Mouse (Mus musculus) myocyte (in vitro differentiated cells): ENCODE measurements around the gene Phb. TPM values are rescaled to one million over a fixed set of nuclear protein-coding genes. Genes with fewer than 3 reads are reported as not detected.

ENCODE experiments used
- H3K27me3 ChIP-seq: one replicate; pipeline ENCODE4 v1.6.1; 2011; ENCODE audit not compliant: control insufficient read depth, insufficient read depth, insufficient read length
- H3K36me3 ChIP-seq: one replicate; pipeline ENCODE4 v1.6.1; 2011; ENCODE audit not compliant: control insufficient read depth, insufficient read depth
- H3K4me2 ChIP-seq: one replicate; pipeline ENCODE4 v1.6.1; 2011; ENCODE audit warnings: low read depth, control low read depth
- H3K4me3 ChIP-seq: one replicate; pipeline ENCODE4 v1.5.1; 2011; ENCODE audit warnings: mild to moderate bottlenecking, control low read depth, moderate library complexity
- H3K79me2 ChIP-seq: one replicate; pipeline ENCODE4 v1.6.1; 2011; ENCODE audit not compliant: control insufficient read depth, insufficient read depth
- H3ac ChIP-seq: one replicate; pipeline ENCODE4 v1.6.1; 2011; ENCODE audit not compliant: control insufficient read depth, insufficient read length
- CEBPB ChIP-seq: IDR thresholded peaks from 2 replicates; pipeline ENCODE4 v1.6.1; 2011; ENCODE audit warnings: mild to moderate bottlenecking, moderate library complexity; ENCODE audit not compliant: poor library complexity, insufficient read depth, severe bottlenecking
- E2F4 ChIP-seq: IDR thresholded peaks from one replicate; pipeline ENCODE4 v1.6.1; 2011; ENCODE audit warnings: mild to moderate bottlenecking, control low read depth, moderate library complexity; ENCODE audit not compliant: insufficient read depth
- MAX ChIP-seq: IDR thresholded peaks from one replicate; pipeline ENCODE4 v1.6.1; 2011; ENCODE audit warnings: low read depth, mild to moderate bottlenecking, control low read depth
- MYOD1 ChIP-seq, 3 experiments: IDR thresholded peaks; one replicate each; pipeline ENCODE4 v1.6.1; 2011; ENCODE audit warnings: control low read depth in 2 of 3, low read depth in 2 of 3, mild to moderate bottlenecking in 2 of 3, moderate library complexity in 1 of 3; ENCODE audit not compliant: insufficient read length in 2 of 3, control insufficient read depth in 1 of 3
- MYOG ChIP-seq, 3 experiments: IDR thresholded peaks; one replicate each; pipeline ENCODE4 v1.6.1; 2011; ENCODE audit warnings: control low read depth in 2 of 3, low read depth in 2 of 3, mild to moderate bottlenecking in 2 of 3; ENCODE audit not compliant: insufficient read length in 2 of 3, control insufficient read depth in 1 of 3, insufficient read depth in 1 of 3
- POLR2A ChIP-seq: IDR thresholded peaks from one replicate; pipeline ENCODE4 v1.6.1; 2011; ENCODE audit warnings: low read depth, mild to moderate bottlenecking, control low read depth, moderate library complexity; ENCODE audit not compliant: insufficient read length
- POLR2AphosphoS2 ChIP-seq: IDR thresholded peaks from one replicate; pipeline ENCODE4 v1.6.1; 2011; ENCODE audit warnings: low read depth, control low read depth; ENCODE audit not compliant: insufficient read length
- REST ChIP-seq: IDR thresholded peaks from one replicate; pipeline ENCODE4 v1.6.1; 2011; ENCODE audit warnings: mild to moderate bottlenecking, control low read depth, moderate library complexity; ENCODE audit not compliant: insufficient read depth, insufficient read length
- SRF ChIP-seq: IDR thresholded peaks from one replicate; pipeline ENCODE4 v1.6.1; 2011; ENCODE audit warnings: low read depth; ENCODE audit not compliant: control insufficient read depth, insufficient read length
- TCF12 ChIP-seq: IDR thresholded peaks from one replicate; pipeline ENCODE4 v1.6.1; 2011; ENCODE audit warnings: mild to moderate bottlenecking, control low read depth; ENCODE audit not compliant: poor library complexity, insufficient read depth, severe bottlenecking
- TCF3 ChIP-seq: IDR thresholded peaks from one replicate; pipeline ENCODE4 v1.6.1; 2011; ENCODE audit warnings: low read depth, control low read depth; ENCODE audit not compliant: insufficient read length
- USF1 ChIP-seq: IDR thresholded peaks from one replicate; pipeline ENCODE4 v1.6.1; 2011; ENCODE audit warnings: low read depth, mild to moderate bottlenecking, control low read depth, moderate library complexity
- polyA plus RNA-seq: library from polyadenylated mRNA; unstranded; fragments of >200 nt; fragmentation: generic; extraction: Trizol; gene quantifications from one replicate; pipeline ENCODE4 v1.2.1, GENCODE M21; 2012; ENCODE audit warnings: missing spikeins

Gene Phb
- polyA plus RNA-seq, 1 experiment = 343 TPM

GRCm38 (mm10) chr11:95709534-95710040 lies 42.8 kb downstream of the Phb start:
- Histone ChIP-seq H3K27me3 (peaks cover 11% of the 10 kb centered on the region), H3ac (no peak overlapping the region), H3K4me3 (no peak overlapping the region), H3K36me3 (no peaks in the 10 kb centered on the region), H3K79me2 (no peaks in the 10 kb centered on the region), H3K4me2 (no peak overlapping the region)
- no peak for TF ChIP-seq MYOG (IDR thresholded peaks at IDR 0.05; ENCODE audit: control insufficient read depth in 1 of 3, insufficient read depth in 1 of 3, insufficient read length in 2 of 3, low read depth in 2 of 3)
- no peak for TF ChIP-seq POLR2AphosphoS2
- no peak for TF ChIP-seq POLR2A
- TF ChIP-seq REST = no peak
- no peak for TF ChIP-seq USF1
- no peak for TF ChIP-seq TCF3
- TF ChIP-seq SRF = no peak
- TF ChIP-seq TCF12 = no peak
- no peak for TF ChIP-seq MYOD1 (IDR thresholded peaks at IDR 0.05; ENCODE audit: control insufficient read depth in 1 of 3, insufficient read length in 2 of 3, low read depth in 2 of 3)
- TF ChIP-seq E2F4 = no peak
- TF ChIP-seq CEBPB = no peak
- no peak for TF ChIP-seq MAX

GRCm38 (mm10) chr11:95710478-95710877 lies 43.7 kb downstream of the Phb start:
- H3ac ChIP-seq = no peak overlapping the region
- H3K4me3 ChIP-seq = no peak overlapping the region
- H3K4me2 ChIP-seq = no peak overlapping the region
- H3K27me3 ChIP-seq = peaks cover 6% of the 10 kb centered on the region
- no peaks in the 10 kb centered on the region for H3K36me3 ChIP-seq
- TF ChIP-seq USF1 (no peak), MAX (no peak), POLR2A (no peak), MYOG (IDR thresholded peaks at IDR 0.05; ENCODE audit: control insufficient read depth in 1 of 3, insufficient read depth in 1 of 3, insufficient read length in 2 of 3, low read depth in 2 of 3) (no peak), CEBPB (no peak), SRF (no peak), TCF12 (no peak), MYOD1 (IDR thresholded peaks at IDR 0.05; ENCODE audit: control insufficient read depth in 1 of 3, insufficient read length in 2 of 3, low read depth in 2 of 3) (no peak), E2F4 (no peak), POLR2AphosphoS2 (no peak), TCF3 (no peak)
- peaks cover 4% of the 10 kb centered on the region for H3K79me2 ChIP-seq

GRCm38 (mm10) chr11:95712085-95712562 lies 45.4 kb downstream of the Phb start:
- Histone ChIP-seq H3K79me2 (peaks cover 11% of the 10 kb centered on the region), H3K4me3 (peak overlapping the region; percentile 55), H3ac (peak overlapping the region; percentile 56), H3K27me3 (no peaks in the 10 kb centered on the region), H3K4me2 (peak overlapping the region; percentile 78), H3K36me3 (no peaks in the 10 kb centered on the region)
- TF ChIP-seq SRF = no peak
- no peak for TF ChIP-seq REST
- no peak for TF ChIP-seq POLR2A
- TF ChIP-seq MYOG (IDR thresholded peaks at IDR 0.05; ENCODE audit: control insufficient read depth in 1 of 3, insufficient read depth in 1 of 3, insufficient read length in 2 of 3, low read depth in 2 of 3) = no peak
- no peak for TF ChIP-seq MYOD1 (IDR thresholded peaks at IDR 0.05; ENCODE audit: control insufficient read depth in 1 of 3, insufficient read length in 2 of 3, low read depth in 2 of 3)
- no peak for TF ChIP-seq E2F4
- no peak for TF ChIP-seq MAX
- no peak for TF ChIP-seq CEBPB
- TF ChIP-seq TCF12 = no peak
- TF ChIP-seq TCF3 = no peak

- Histone ChIP-seq H3ac (peak within 1 kb of the TSS; percentile 56), H3K4me2 (peak within 1 kb of the TSS; percentile 99), H3K27me3 (no peaks in the 10 kb centered on the region), H3K79me2 (peaks cover 12% of the 10 kb centered on the region), H3K36me3 (no peaks in the 10 kb centered on the region), H3K4me3 (peak within 1 kb of the TSS; percentile 55)
- TF ChIP-seq MYOD1 (IDR thresholded peaks at IDR 0.05; ENCODE audit: control insufficient read depth in 1 of 3, insufficient read length in 2 of 3, low read depth in 2 of 3) (no peak), MAX (no peak), USF1 (no peak), TCF12 (no peak), REST (no peak), POLR2A (peak; percentile 16)
Measured at GRCm38 (mm10) chr11:95712563-95713224, 45.9 kb downstream of the Phb start, which contains the start of gene Zfp652. Gene Zfp652, plus strand, starts transcription at chr11:95712673.
